Mouse (Mus musculus) cerebellum, adult 2 months (tissue): Measurements from ENCODE around the gene Tsga10.

Source experiments
- CTCF ChIP-seq: fragments of 200-500 bp; IDR thresholded peaks from 2 replicates; pipeline ENCODE4 v1.5.1; 2011; ENCODE audit warnings: low read depth, mild to moderate bottlenecking, control low read depth, low read length, moderate library complexity, borderline replicate concordance; ENCODE audit not compliant: insufficient read depth
- POLR2A ChIP-seq: fragments of 200-500 bp; IDR thresholded peaks from 2 replicates; pipeline ENCODE4 v1.6.1; 2011; ENCODE audit warnings: low read length, control low read depth, borderline replicate concordance; ENCODE audit not compliant: insufficient read depth

GRCm38 (mm10) chr1:37891400-37891799 is 25.2 kb upstream of the Tsga10 start:
- TF ChIP-seq CTCF, result no peak
- TF ChIP-seq POLR2A, result no peak
